Mouse (Mus musculus): ENCODE measurements around the gene Gm9. TPM values are rescaled to one million over a fixed set of nuclear protein-coding genes. Genes with fewer than 3 reads are reported as not detected.
"Not testable (repeated sequence)": the region's sequence is repeated elsewhere in the genome, so short reads cannot be mapped to it uniquely, and the experiment has no call there.

The Gm9 gene
- not detected in 2 replicates for polyA plus RNA-seq (2015; fragmentation: Nextera tagmentation; extraction: Ambion mirVana)

DNA sequence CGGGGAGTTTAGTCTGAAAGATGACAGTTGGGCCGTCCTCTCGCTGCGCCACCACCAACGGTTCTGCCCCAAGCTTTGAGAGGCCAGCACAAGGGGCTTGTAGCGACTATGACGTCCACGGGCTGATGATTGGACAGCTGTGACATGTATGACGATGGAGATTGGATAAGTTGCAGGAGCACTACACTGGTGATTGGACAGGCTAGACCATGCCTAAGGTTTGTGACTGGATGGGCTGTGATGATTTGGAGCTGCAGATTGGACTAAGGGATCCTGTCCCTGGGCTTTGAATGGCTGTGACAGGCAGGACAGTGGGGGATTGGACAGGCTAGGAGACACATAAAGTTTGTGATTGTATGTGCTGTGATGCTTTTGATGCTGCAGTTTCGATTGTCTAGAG, at the start of gene Gm9:
Gene Gm9 (minus strand): TSS at position 101 of the 400 bp plus-strand sequence.
- no peaks in the 10 kb centered on the region for H3K9me3 ChIP-seq (ENCODE audit: control insufficient read depth, low read length)
- H3K36me3 ChIP-seq (ENCODE audit: control insufficient read depth, insufficient read depth, low read length), result no peaks in the 10 kb centered on the region
- H3K27ac ChIP-seq (ENCODE audit: low read length), result no peak within 1 kb of the TSS
- H3K4me1 ChIP-seq (replicated peaks; ENCODE audit: control insufficient read depth, insufficient read depth, low read length), result no peaks in the 10 kb centered on the region
- H3K27me3 ChIP-seq (ENCODE audit: control insufficient read depth, insufficient read depth, low read depth, low read length), result no peaks in the 10 kb centered on the region
- H3K4me3 ChIP-seq (ENCODE audit: low read length), result no peak within 1 kb of the TSS
- ATAC-seq (ENCODE audit: low read depth), result no peak
- WGBS, result 73% methylated on average over 10 of the region's 10 CpGs
- H3K4me2 ChIP-seq (ENCODE audit: low read depth, low read length), result no peak within 1 kb of the TSS
- H3K9ac ChIP-seq (ENCODE audit: low read length), result no peak within 1 kb of the TSS

DNA sequence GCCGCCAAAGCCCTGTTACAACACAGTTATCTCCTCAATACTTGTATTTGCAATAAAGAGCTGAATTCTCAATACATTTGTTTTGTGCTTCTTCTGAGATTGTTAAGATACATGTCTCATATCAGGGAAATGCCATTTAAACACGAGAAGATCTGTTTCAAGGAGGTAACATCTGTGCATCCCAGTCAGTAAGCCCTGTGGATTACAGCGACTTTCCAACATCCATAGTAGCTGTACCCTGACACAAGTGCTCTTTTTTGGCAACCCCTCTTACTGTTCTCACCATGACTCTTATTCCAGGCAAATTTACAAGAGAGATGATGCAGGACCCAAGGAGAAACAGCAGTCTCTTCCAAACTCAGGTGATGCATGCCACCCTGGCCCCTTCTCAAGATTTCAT, 38.8 kb upstream of the Gm9 start, which contains the start of gene Rhox3a:
Gene Rhox3a (plus strand): TSS at position 301 of the 400 bp plus-strand sequence.
- H3K4me1 ChIP-seq (replicated peaks; ENCODE audit: control insufficient read depth, insufficient read depth, low read length); H3K27me3 ChIP-seq (ENCODE audit: control insufficient read depth, insufficient read depth, low read depth, low read length); H3K36me3 ChIP-seq (ENCODE audit: control insufficient read depth, insufficient read depth, low read length); H3K9ac ChIP-seq (ENCODE audit: low read length); H3K9me3 ChIP-seq (ENCODE audit: control insufficient read depth, low read length); H3K4me3 ChIP-seq (ENCODE audit: low read length); H3K4me2 ChIP-seq (ENCODE audit: low read depth, low read length); ATAC-seq (ENCODE audit: low read depth); H3K27ac ChIP-seq (ENCODE audit: low read length): not testable (repeated sequence)
- 100% methylated on average over 1 of the region's 3 CpGs for WGBS

DNA sequence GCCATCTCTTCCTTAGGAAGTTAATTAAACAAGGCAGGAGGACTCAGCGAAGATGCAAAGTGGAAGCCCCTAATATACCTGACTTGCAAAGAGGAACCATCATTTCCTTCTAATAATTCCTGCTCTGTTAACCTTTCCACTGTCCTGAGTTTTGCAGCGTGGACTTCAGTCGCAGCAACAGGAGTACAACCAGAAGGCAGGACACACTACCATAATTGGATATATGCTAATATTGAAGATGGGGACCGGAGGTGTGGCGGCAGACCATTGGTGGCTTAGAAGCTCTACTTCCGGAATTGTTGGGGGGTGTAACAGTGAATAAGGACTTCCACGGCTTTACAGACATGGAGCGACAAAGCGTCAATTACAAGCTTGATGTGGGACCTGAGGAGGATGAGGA, 33.8 kb upstream of the Gm9 start, which contains the start of gene Rhox2a:
Gene Rhox2a (plus strand): TSS at position 301 of the 400 bp plus-strand sequence.
- WGBS, result no CpG with 5 or more reads among the region's 9 CpGs

DNA sequence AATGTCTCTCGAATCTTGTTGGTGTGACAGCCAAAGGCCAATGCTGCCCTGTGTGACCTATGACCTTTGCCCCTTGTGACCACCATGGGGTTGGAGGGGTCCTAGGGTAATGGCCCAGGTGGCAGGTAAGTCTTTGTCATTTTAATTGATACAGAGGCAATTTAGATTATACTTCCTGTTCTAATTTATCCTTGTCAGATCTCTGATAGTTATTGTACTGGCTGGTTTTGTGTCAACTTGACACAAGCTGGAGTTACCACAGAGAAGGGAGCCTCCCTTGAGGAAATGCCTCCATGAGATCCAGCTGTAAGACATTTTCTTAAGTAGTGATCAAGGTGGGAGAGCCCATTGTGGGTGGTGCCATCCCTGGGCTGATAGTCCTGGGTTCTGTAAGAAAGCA, 11.3 kb upstream of the Gm9 start, which contains the start of gene Rhox1:
Gene Rhox1 (minus strand): TSS at position 101 of the 400 bp plus-strand sequence.
- 53% methylated on average over 1 of the region's 1 CpGs for WGBS
- H3K9ac ChIP-seq (ENCODE audit: low read length); H3K4me2 ChIP-seq (ENCODE audit: low read depth, low read length): not testable (repeated sequence)

More for the DNA sequence above, 33.8 kb upstream of the Gm9 start, which contains the start of gene Rhox2a:
- not testable (repeated sequence) for ATAC-seq (ENCODE audit: low read depth); H3K36me3 ChIP-seq (ENCODE audit: control insufficient read depth, insufficient read depth, low read length); H3K9me3 ChIP-seq (ENCODE audit: control insufficient read depth, low read length); H3K4me1 ChIP-seq (replicated peaks; ENCODE audit: control insufficient read depth, insufficient read depth, low read length); H3K4me3 ChIP-seq (ENCODE audit: low read length); H3K27ac ChIP-seq (ENCODE audit: low read length); H3K27me3 ChIP-seq (ENCODE audit: control insufficient read depth, insufficient read depth, low read depth, low read length); H3K9ac ChIP-seq (ENCODE audit: low read length); H3K4me2 ChIP-seq (ENCODE audit: low read depth, low read length)

DNA sequence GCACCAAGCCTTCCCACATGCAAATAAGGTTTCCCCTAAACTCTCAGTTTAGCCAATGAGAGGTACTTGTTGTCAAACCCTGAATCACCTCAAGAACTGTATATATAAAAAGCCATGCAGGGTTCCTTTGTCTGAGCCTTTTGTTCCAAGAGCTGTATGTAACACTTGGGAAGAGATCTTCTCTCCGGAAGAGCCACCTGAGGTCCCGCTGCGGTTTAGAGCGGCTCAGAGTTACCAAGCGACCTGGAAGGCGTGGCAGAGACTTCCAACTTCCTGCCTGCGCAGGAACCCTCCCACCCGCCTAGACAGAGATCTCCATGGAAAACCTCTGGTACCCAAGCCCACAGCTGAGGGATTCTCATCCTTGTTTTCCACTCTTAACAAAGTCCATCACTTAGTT, 12.2 kb downstream of the Gm9 start:
- Histone ChIP-seq H3K4me3 (ENCODE audit: low read length) (no peak overlapping the region), H3K27ac (ENCODE audit: low read length) (no peak overlapping the region), H3K9me3 (ENCODE audit: control insufficient read depth, low read length) (no peaks in the 10 kb centered on the region), H3K9ac (ENCODE audit: low read length) (no peak overlapping the region), H3K4me1 (replicated peaks; ENCODE audit: control insufficient read depth, insufficient read depth, low read length) (no peaks in the 10 kb centered on the region), H3K27me3 (ENCODE audit: control insufficient read depth, insufficient read depth, low read depth, low read length) (no peaks in the 10 kb centered on the region), H3K4me2 (ENCODE audit: low read depth, low read length) (no peak overlapping the region), H3K36me3 (ENCODE audit: control insufficient read depth, insufficient read depth, low read length) (no peaks in the 10 kb centered on the region)
- no peak for ATAC-seq (ENCODE audit: low read depth)
- WGBS, result 63% methylated on average over 8 of the region's 8 CpGs

More for the DNA sequence above, 11.3 kb upstream of the Gm9 start, which contains the start of gene Rhox1:
- not testable (repeated sequence) for ATAC-seq (ENCODE audit: low read depth); H3K4me1 ChIP-seq (replicated peaks; ENCODE audit: control insufficient read depth, insufficient read depth, low read length); H3K4me3 ChIP-seq (ENCODE audit: low read length); H3K9me3 ChIP-seq (ENCODE audit: control insufficient read depth, low read length); H3K27ac ChIP-seq (ENCODE audit: low read length); H3K27me3 ChIP-seq (ENCODE audit: control insufficient read depth, insufficient read depth, low read depth, low read length); H3K36me3 ChIP-seq (ENCODE audit: control insufficient read depth, insufficient read depth, low read length)

DNA sequence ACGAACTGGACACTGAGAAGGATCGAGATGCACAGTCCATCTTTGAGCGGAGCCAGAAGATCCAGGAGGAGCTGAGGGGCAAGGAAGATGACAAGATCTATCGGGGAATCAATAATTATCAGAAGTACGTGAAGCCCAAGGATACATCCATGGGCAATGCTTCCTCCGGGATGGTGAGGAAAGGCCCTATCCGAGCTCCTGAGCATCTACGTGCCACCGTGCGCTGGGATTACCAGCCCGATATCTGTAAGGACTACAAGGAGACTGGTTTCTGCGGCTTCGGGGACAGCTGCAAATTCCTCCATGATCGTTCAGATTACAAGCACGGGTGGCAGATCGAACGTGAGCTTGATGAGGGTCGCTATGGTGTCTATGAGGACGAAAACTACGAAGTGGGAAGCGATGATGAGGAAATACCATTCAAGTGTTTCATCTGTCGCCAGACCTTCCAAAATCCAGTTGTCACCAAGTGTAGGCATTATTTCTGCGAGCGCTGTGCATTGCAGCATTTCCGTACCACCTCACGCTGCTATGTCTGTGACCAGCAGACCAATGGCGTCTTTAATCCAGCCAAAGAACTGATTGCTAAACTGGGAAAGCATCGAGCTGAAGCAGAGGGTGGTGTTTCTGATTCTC, 19.0 kb downstream of the Gm9 start:
- Histone ChIP-seq H3K9me3 (ENCODE audit: control insufficient read depth, low read length) (no peaks in the 10 kb centered on the region), H3K4me1 (replicated peaks; ENCODE audit: control insufficient read depth, insufficient read depth, low read length) (no peaks in the 10 kb centered on the region), H3K36me3 (ENCODE audit: control insufficient read depth, insufficient read depth, low read length) (no peaks in the 10 kb centered on the region), H3K4me3 (ENCODE audit: low read length) (peak overlapping the region; percentile 63), H3K27ac (ENCODE audit: low read length) (no peak overlapping the region), H3K27me3 (ENCODE audit: control insufficient read depth, insufficient read depth, low read depth, low read length) (no peaks in the 10 kb centered on the region), H3K9ac (ENCODE audit: low read length) (peak overlapping the region; percentile 72), H3K4me2 (ENCODE audit: low read depth, low read length) (peak overlapping the region; percentile 73)
- no peak for ATAC-seq (ENCODE audit: low read depth)
- 18% methylated on average over 28 of the region's 28 CpGs for WGBS

DNA sequence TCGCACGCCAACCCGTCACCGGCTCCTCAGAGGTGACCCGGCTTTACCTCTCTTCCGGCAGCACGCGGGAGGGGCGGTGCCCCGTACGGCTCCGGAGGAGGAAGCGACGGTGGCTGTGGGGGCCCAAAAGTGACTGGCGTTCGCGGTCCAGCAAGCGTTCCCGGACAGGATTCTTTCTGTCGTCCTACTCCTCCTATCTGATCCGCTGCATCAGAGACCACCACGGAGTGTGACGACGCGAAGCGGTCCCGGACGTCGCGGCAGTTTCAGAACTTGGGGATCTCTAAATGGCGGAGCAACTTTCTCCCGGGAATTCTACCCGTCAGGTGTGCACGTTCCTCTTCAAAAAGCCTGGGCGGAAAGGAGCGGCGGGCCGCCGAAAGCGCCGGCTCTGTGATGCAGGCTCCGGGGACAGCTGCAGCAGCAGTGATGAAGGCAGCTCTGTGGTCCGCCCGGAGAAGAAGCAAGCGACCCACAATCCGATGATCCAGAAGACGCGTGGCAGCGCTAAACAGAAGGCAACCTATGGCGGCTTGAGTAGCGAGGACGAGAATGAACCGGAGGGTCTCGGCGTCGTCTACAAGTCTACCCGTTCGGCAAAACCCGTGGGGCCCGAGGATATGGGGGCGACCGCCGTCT, 19.6 kb downstream of the Gm9 start, which contains the start of the genes Ndufa1 and Rnf113a1:
Gene Ndufa1 (minus strand): TSS at position 59 of the 639 bp plus-strand sequence.
Gene Rnf113a1 (plus strand): TSS at position 141 of the 639 bp plus-strand sequence.
- no peaks in the 10 kb centered on the region for H3K4me1 ChIP-seq (replicated peaks; ENCODE audit: control insufficient read depth, insufficient read depth, low read length)
- H3K36me3 ChIP-seq (ENCODE audit: control insufficient read depth, insufficient read depth, low read length), result no peaks in the 10 kb centered on the region
- H3K27me3 ChIP-seq (ENCODE audit: control insufficient read depth, insufficient read depth, low read depth, low read length), result no peaks in the 10 kb centered on the region
- peak within 1 kb of the TSS; percentile 31; the same call in 1 of the 2 replicates for H3K27ac ChIP-seq (ENCODE audit: low read length)
- H3K9ac ChIP-seq (ENCODE audit: low read length), result peak within 1 kb of the TSS; percentile 72
- peak; percentile 95 for ATAC-seq (ENCODE audit: low read depth)
- H3K9me3 ChIP-seq (ENCODE audit: control insufficient read depth, low read length), result no peaks in the 10 kb centered on the region
- peak within 1 kb of the TSS; percentile 63 for H3K4me3 ChIP-seq (ENCODE audit: low read length)
- WGBS, result 15% methylated on average over 63 of the region's 63 CpGs
- peak within 1 kb of the TSS; percentile 73 for H3K4me2 ChIP-seq (ENCODE audit: low read depth, low read length)

DNA sequence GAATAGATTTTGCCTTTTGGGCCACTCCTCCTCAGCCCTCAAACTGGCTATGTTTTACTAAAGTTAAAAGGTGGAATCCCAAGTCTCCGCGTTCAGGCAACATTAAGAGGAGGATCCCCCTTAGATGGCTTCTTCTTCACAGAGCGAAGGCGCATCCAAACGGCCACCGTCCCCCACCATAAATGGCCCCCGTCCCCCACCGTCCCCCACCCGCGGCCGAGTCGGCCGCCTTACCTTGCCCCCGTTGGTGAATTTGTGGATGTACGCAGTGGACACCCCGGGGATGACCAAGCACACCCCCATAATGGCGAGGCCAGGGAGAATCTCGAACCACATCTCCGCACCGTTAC, 20.1 kb downstream of the Gm9 start:
- no peaks in the 10 kb centered on the region for H3K4me1 ChIP-seq (replicated peaks; ENCODE audit: control insufficient read depth, insufficient read depth, low read length)
- H3K9me3 ChIP-seq (ENCODE audit: control insufficient read depth, low read length), result no peaks in the 10 kb centered on the region
- H3K9ac ChIP-seq (ENCODE audit: low read length), result peak overlapping the region; percentile 72
- H3K4me2 ChIP-seq (ENCODE audit: low read depth, low read length), result peak overlapping the region; percentile 61
- no peaks in the 10 kb centered on the region for H3K36me3 ChIP-seq (ENCODE audit: control insufficient read depth, insufficient read depth, low read length)
- ATAC-seq (ENCODE audit: low read depth), result peak; percentile 40
- 15% methylated on average over 15 of the region's 20 CpGs for WGBS
- H3K4me3 ChIP-seq (ENCODE audit: low read length), result peak overlapping the region; percentile 63
- H3K27me3 ChIP-seq (ENCODE audit: control insufficient read depth, insufficient read depth, low read depth, low read length), result no peaks in the 10 kb centered on the region
- H3K27ac ChIP-seq (ENCODE audit: low read length), result no peak overlapping the region

DNA sequence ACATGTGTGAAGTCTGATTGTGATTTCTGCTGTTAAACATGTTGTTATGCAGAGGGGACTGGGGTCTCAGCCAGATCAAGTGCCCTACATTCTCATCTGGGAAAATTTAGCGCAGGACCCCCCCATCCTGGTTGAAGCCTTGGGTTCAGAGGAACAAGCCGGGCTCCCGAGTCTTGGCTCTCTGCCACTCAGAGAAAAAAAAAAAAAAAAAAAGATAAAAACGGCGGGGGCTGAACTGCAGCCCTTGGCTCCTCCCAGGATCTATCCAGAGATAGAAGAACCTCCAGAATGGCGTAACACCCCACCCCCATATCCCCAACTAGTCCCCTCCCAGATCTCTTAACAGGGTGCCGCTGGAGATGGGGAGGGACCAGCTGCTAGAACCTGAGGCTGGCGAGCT, 26.4 kb downstream of the Gm9 start:
- 37% methylated on average over 6 of the region's 8 CpGs for WGBS
- H3K9me3 ChIP-seq (ENCODE audit: control insufficient read depth, low read length); H3K27me3 ChIP-seq (ENCODE audit: control insufficient read depth, insufficient read depth, low read depth, low read length); H3K36me3 ChIP-seq (ENCODE audit: control insufficient read depth, insufficient read depth, low read length); H3K27ac ChIP-seq (ENCODE audit: low read length); ATAC-seq (ENCODE audit: low read depth); H3K4me3 ChIP-seq (ENCODE audit: low read length); H3K9ac ChIP-seq (ENCODE audit: low read length); H3K4me1 ChIP-seq (replicated peaks; ENCODE audit: control insufficient read depth, insufficient read depth, low read length): not testable (repeated sequence)
- H3K4me2 ChIP-seq (ENCODE audit: low read depth, low read length), result peak overlapping the region; percentile 35
